Mouse (Mus musculus): ENCODE data around the gene Cgn.
"Not testable (repeated sequence)": the region's sequence is repeated elsewhere in the genome, so short reads cannot be mapped to it uniquely, and the experiment has no call there.

Cgn gene

GRCm38 (mm10) chr3:94789516-94789915 is 3.2 kb upstream of the Cgn start:
- no peak for DNase-seq (ENCODE audit: low spot score)

- no peak for DNase-seq (ENCODE audit: low spot score)
These were observed 2.8 kb upstream of the Cgn start for GRCm38 (mm10) chr3:94789071-94789470.

GRCm38 (mm10) chr3:94787122-94787780 is 959 bp upstream of the Cgn start:
- no peak for DNase-seq (ENCODE audit: low spot score)

GRCm38 (mm10) chr3:94785958-94786357 is 334 bp downstream of the Cgn start:
- DNase-seq (ENCODE audit: low spot score), result no peak

GRCm38 (mm10) chr3:94784171-94784701 is 2.1 kb downstream of the Cgn start:
- DNase-seq (ENCODE audit: low spot score), result no peak

GRCm38 (mm10) chr3:94783462-94783931 is 2.8 kb downstream of the Cgn start:
- DNase-seq (ENCODE audit: low spot score), result no peak

- no peak for DNase-seq (ENCODE audit: low spot score)
These were observed 3.4 kb downstream of the Cgn start for GRCm38 (mm10) chr3:94782936-94783335.

- peak; percentile 38 for DNase-seq (ENCODE audit: low spot score)
These were observed 4.9 kb downstream of the Cgn start for GRCm38 (mm10) chr3:94781356-94781755.

- no peak for DNase-seq (ENCODE audit: low spot score)
These were observed 10.4 kb downstream of the Cgn start for GRCm38 (mm10) chr3:94775886-94776285.

GRCm38 (mm10) chr3:94774039-94774438 is 12.3 kb downstream of the Cgn start:
- no peak for DNase-seq (ENCODE audit: low spot score)

- DNase-seq (ENCODE audit: low spot score), result not testable (repeated sequence)
These were observed 20.8 kb downstream of the Cgn start for GRCm38 (mm10) chr3:94765456-94765855.

- not testable (repeated sequence) for DNase-seq (ENCODE audit: low spot score)
These were observed 21.6 kb downstream of the Cgn start for GRCm38 (mm10) chr3:94764545-94765292.

- not testable (repeated sequence) for DNase-seq (ENCODE audit: low spot score)
These were observed 27.9 kb downstream of the Cgn start for GRCm38 (mm10) chr3:94758427-94758826.

- DNase-seq (ENCODE audit: low spot score), result not testable (repeated sequence)
These were observed 28.3 kb downstream of the Cgn start for GRCm38 (mm10) chr3:94758056-94758409.

GRCm38 (mm10) chr3:94757251-94758055 is 28.8 kb downstream of the Cgn start:
- not testable (repeated sequence) for DNase-seq (ENCODE audit: low spot score)

GRCm38 (mm10) chr3:94745691-94746090 is 40.6 kb downstream of the Cgn start:
- DNase-seq (ENCODE audit: low spot score), result no peak

- DNase-seq (ENCODE audit: low spot score), result not testable (repeated sequence)
These were observed 62.7 kb downstream of the Cgn start for GRCm38 (mm10) chr3:94723637-94724036.

- not testable (repeated sequence) for DNase-seq (ENCODE audit: low spot score)
These were observed 68.0 kb downstream of the Cgn start for GRCm38 (mm10) chr3:94718253-94718652.

GRCm38 (mm10) chr3:94713424-94713823 is 72.9 kb downstream of the Cgn start:
- not testable (repeated sequence) for DNase-seq (ENCODE audit: low spot score)

- not testable (repeated sequence) for DNase-seq (ENCODE audit: low spot score)
These were observed 75.7 kb downstream of the Cgn start for GRCm38 (mm10) chr3:94710591-94710990.

Data from ovary, postnatal 14 days (tissue).